Mouse (Mus musculus) cortical plate, adult 2 months (tissue): ENCODE results near the gene Tmem52b.

Source experiments
- CTCF ChIP-seq: fragments of 200-500 bp; IDR thresholded peaks from 2 replicates; pipeline ENCODE4 v1.5.1; 2011; ENCODE audit warnings: mild to moderate bottlenecking, control low read depth, low read length; ENCODE audit not compliant: insufficient read depth; ENCODE audit errors: extremely low read depth
- POLR2A ChIP-seq: fragments of 200-500 bp; IDR thresholded peaks from 2 replicates; pipeline ENCODE4 v1.6.1; 2011; ENCODE audit warnings: mild to moderate bottlenecking, low read length, control low read depth; ENCODE audit not compliant: insufficient read depth; ENCODE audit errors: extremely low read depth

- TF ChIP-seq POLR2A (no peak), CTCF (no peak)
These were observed 513 bp downstream of the Tmem52b start for GRCm38 (mm10) chr6:129512868-129513267.
